Mouse (Mus musculus) hindbrain, embryonic 13.5 days (tissue): ENCODE data around the gene Grid1. TPM values are rescaled to one million over a fixed set of nuclear protein-coding genes. Genes with fewer than 3 reads are reported as not detected.
A peak's percentile ranks its signal among the peaks of the same experiment; 100 is the strongest.

Source experiments
- ATAC-seq: fragments of 200-750 bp; cut with Nextera tagmentation; 2 replicates; pipeline ENCODE4 v1.8.0; 2017; ENCODE audit warnings: moderate TSS enrichment; ENCODE audit not compliant: low FRiP score
- H3K27ac ChIP-seq: fragments of 300-500 bp; sonication (generic); 2 replicates; pipeline ENCODE4 v1.5.1; 2015; ENCODE audit warnings: inconsistent platforms, mild to moderate bottlenecking, moderate library complexity
- H3K27me3 ChIP-seq: fragments of 300-500 bp; sonication (generic); 2 replicates; pipeline ENCODE4 v1.6.1; 2015; ENCODE audit warnings: mild to moderate bottlenecking, inconsistent platforms
- H3K36me3 ChIP-seq: fragments of 300-500 bp; sonication (generic); 2 replicates; pipeline ENCODE4 v1.6.1; 2015; ENCODE audit warnings: mild to moderate bottlenecking, inconsistent platforms
- H3K4me1 ChIP-seq: fragments of 300-500 bp; sonication (generic); replicated peaks from 2 replicates; pipeline ENCODE4 v1.6.1; 2015; ENCODE audit warnings: inconsistent platforms
- H3K4me2 ChIP-seq: fragments of 300-500 bp; sonication (generic); 2 replicates; pipeline ENCODE4 v1.6.1; 2015; ENCODE audit warnings: inconsistent platforms, mild to moderate bottlenecking, moderate library complexity
- H3K4me3 ChIP-seq: fragments of 300-500 bp; sonication (generic); 2 replicates; pipeline ENCODE4 v1.5.1; 2015; ENCODE audit warnings: mild to moderate bottlenecking, inconsistent platforms
- H3K9ac ChIP-seq: fragments of 300-500 bp; sonication (generic); 2 replicates; pipeline ENCODE4 v1.6.1; 2015; ENCODE audit warnings: mild to moderate bottlenecking, inconsistent platforms
- H3K9me3 ChIP-seq: fragments of 300-500 bp; sonication (generic); 2 replicates; pipeline ENCODE4 v1.6.1; 2016; ENCODE audit warnings: inconsistent platforms
- WGBS: fragments of 180-500 bp; shearing (Covaris S2); methylation state at CpG from one replicate; pipeline ENCODE4 v1.1.7; 2015; 5-methylcytosine and 5-hydroxymethylcytosine counted together
- polyA plus RNA-seq: library from polyadenylated mRNA; unstranded; fragments of >200 nt; fragmentation: Nextera tagmentation; extraction: Ambion mirVana; gene quantifications from 2 replicates; pipeline ENCODE4 v1.2.1, GENCODE M21; 2015

Grid1 gene
- polyA plus RNA-seq, 1 experiment from 2014 or later = 3.5 TPM

GRCm38 (mm10) chr14:35453702-35454101, 633.8 kb downstream of the Grid1 start:
- Histone ChIP-seq H3K9ac (no peak overlapping the region), H3K4me1 (no peaks in the 10 kb centered on the region), H3K4me3 (no peak overlapping the region), H3K9me3 (no peaks in the 10 kb centered on the region), H3K4me2 (no peak overlapping the region), H3K27ac (no peak overlapping the region), H3K27me3 (no peaks in the 10 kb centered on the region), H3K36me3 (peaks cover 13% of the 10 kb centered on the region)
- no peak for ATAC-seq
- WGBS = 91% methylated on average over 7 of the region's 7 CpGs

DNA sequence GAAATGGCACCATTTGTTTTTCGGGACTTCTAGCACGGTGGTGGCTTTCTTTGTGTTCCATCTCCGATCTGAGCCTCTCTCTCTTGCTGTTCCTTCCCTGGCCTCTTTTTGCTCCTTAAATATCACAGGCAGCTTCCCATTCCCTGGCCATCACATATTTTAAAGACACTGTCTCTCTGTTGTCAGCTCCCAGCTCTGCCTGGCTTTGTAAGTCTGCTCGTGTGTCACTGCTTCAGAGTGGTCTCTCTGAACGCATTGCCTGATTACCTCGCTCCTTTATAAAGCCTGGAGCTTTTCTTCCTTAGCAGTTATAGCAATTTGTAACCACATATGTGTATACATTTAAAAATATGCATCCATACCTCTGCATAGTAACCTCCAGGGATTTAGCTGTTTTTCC, 648.3 kb downstream of the Grid1 start:
- H3K4me2 ChIP-seq = no peak overlapping the region
- H3K27ac ChIP-seq = peak overlapping the region; percentile 6; the same call in 1 of the 2 replicates
- no peak for ATAC-seq
- H3K4me1 ChIP-seq = no peaks in the 10 kb centered on the region
- no peak overlapping the region for H3K4me3 ChIP-seq
- H3K9me3 ChIP-seq = no peaks in the 10 kb centered on the region
- H3K9ac ChIP-seq = no peak overlapping the region
- H3K27me3 ChIP-seq = no peaks in the 10 kb centered on the region
- 67% methylated on average over 6 of the region's 6 CpGs for WGBS
- no peaks in the 10 kb centered on the region for H3K36me3 ChIP-seq

GRCm38 (mm10) chr14:35486017-35486416, 666.1 kb downstream of the Grid1 start:
- Histone ChIP-seq H3K9ac (no peak overlapping the region), H3K4me3 (no peak overlapping the region), H3K27ac (no peak overlapping the region), H3K27me3 (no peaks in the 10 kb centered on the region), H3K36me3 (no peaks in the 10 kb centered on the region), H3K9me3 (no peaks in the 10 kb centered on the region), H3K4me1 (no peaks in the 10 kb centered on the region), H3K4me2 (no peak overlapping the region)
- 86% methylated on average over 2 of the region's 2 CpGs for WGBS
- ATAC-seq = no peak

- Histone ChIP-seq H3K4me3 (no peak overlapping the region), H3K27ac (no peak overlapping the region), H3K9ac (no peak overlapping the region), H3K4me2 (no peak overlapping the region), H3K9me3 (no peaks in the 10 kb centered on the region), H3K27me3 (no peaks in the 10 kb centered on the region), H3K36me3 (no peaks in the 10 kb centered on the region), H3K4me1 (peaks cover 6% of the 10 kb centered on the region; the same call in 1 of the 2 replicates)
- 78% methylated on average over 5 of the region's 5 CpGs for WGBS
- no peak for ATAC-seq
Observed at GRCm38 (mm10) chr14:35502324-35502723, 682.4 kb downstream of the Grid1 start.

GRCm38 (mm10) chr14:35519402-35519801, 699.5 kb downstream of the Grid1 start:
- Histone ChIP-seq H3K36me3 (no peaks in the 10 kb centered on the region), H3K4me3 (no peak overlapping the region), H3K27me3 (no peaks in the 10 kb centered on the region), H3K4me2 (no peak overlapping the region), H3K9me3 (no peaks in the 10 kb centered on the region), H3K27ac (no peak overlapping the region), H3K9ac (no peak overlapping the region), H3K4me1 (no peaks in the 10 kb centered on the region)
- ATAC-seq = no peak

- 87% methylated on average over 3 of the region's 3 CpGs for WGBS
Observed at GRCm38 (mm10) chr14:35538835-35539234, 718.9 kb downstream of the Grid1 start.

DNA sequence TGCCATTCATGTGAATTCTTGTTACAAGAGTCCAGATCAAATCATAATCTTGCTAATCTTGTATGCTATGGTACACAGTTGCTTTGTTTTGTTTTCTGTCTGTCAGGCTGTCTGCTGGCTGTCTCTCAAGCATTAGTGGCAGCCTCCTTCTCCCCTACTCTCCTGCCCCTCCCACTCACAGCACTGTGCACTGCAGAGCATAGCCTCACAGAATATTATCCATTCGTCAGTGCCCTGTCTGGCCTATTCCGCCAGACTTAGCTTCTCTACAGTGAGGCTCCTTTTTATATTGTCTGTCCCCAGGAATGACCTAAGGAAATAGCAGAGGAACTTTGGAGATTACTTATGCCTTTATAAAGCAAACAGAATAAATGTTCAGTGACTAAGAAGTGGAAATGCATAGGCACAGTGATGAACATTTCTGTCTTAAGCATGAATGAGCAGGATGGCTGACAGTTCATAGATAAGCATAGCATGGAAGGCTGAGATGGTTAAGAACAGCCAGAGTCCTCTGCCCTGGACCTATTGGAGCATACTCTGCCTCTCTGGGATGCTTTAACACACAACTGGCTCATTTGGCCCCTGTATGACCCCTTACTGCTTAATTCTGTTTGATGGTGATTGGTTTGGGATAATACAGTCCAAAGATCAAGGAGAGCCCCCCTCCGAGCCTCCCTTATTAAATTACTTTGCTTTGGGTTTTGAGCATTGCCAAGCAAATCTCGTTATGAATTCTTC, 721.5 kb downstream of the Grid1 start:
- Histone ChIP-seq H3K9ac (0 out of 2 replicates have a peak overlapping the region, but pooled peaks have one; percentile 13), H3K36me3 (no peaks in the 10 kb centered on the region), H3K4me3 (no peak overlapping the region), H3K4me2 (no peak overlapping the region), H3K27ac (peak overlapping the region; percentile 42; the same call in 1 of the 2 replicates), H3K4me1 (peaks cover 5% of the 10 kb centered on the region; the same call in 1 of the 2 replicates), H3K9me3 (no peaks in the 10 kb centered on the region), H3K27me3 (no peaks in the 10 kb centered on the region)
- WGBS = 50% methylated on average over 4 of the region's 4 CpGs
- ATAC-seq = no peak

More at GRCm38 (mm10) chr14:35538835-35539234, 718.9 kb downstream of the Grid1 start:
- ATAC-seq = no peak
- H3K27me3 ChIP-seq = no peaks in the 10 kb centered on the region
- no peak overlapping the region for H3K4me3 ChIP-seq
- H3K4me2 ChIP-seq = no peak overlapping the region
- no peak overlapping the region for H3K27ac ChIP-seq
- no peaks in the 10 kb centered on the region for H3K9me3 ChIP-seq
- peaks cover 5% of the 10 kb centered on the region; the same call in 1 of the 2 replicates for H3K4me1 ChIP-seq
- H3K36me3 ChIP-seq = no peaks in the 10 kb centered on the region
- no peak overlapping the region for H3K9ac ChIP-seq

DNA sequence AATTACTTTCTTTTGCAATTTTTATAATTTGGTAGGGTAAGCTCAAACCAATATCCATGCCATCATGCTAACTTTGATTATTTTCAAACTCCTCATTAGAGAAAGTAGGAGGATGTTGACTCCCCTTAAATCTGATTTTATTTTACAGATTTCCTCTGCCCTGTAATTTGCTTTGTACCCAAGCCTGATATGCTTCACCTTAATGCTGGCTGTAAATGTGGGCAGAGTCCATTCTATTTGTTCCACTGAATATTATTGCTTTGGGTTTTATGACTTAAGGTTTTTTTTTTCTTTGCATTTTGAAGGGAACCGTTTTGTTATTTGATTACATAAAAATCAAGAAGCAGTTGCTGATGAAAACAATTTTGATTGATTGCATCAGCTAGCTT, 722.1 kb downstream of the Grid1 start:
- WGBS = 78% methylated on average over 1 of the region's 1 CpGs
- no peaks in the 10 kb centered on the region for H3K36me3 ChIP-seq
- ATAC-seq = no peak

GRCm38 (mm10) chr14:35554288-35554687, 734.4 kb downstream of the Grid1 start:
- no peaks in the 10 kb centered on the region for H3K4me1 ChIP-seq
- H3K4me3 ChIP-seq = no peak overlapping the region
- H3K36me3 ChIP-seq = no peaks in the 10 kb centered on the region
- H3K27ac ChIP-seq = no peak overlapping the region
- H3K9ac ChIP-seq = no peak overlapping the region
- H3K27me3 ChIP-seq = no peaks in the 10 kb centered on the region
- no peak for ATAC-seq
- no peaks in the 10 kb centered on the region for H3K9me3 ChIP-seq
- H3K4me2 ChIP-seq = no peak overlapping the region
- 87% methylated on average over 3 of the region's 3 CpGs for WGBS

More for the DNA sequence above, 722.1 kb downstream of the Grid1 start:
- peaks cover 5% of the 10 kb centered on the region; the same call in 1 of the 2 replicates for H3K4me1 ChIP-seq
- H3K4me2 ChIP-seq = no peak overlapping the region
- H3K9ac ChIP-seq = no peak overlapping the region
- H3K4me3 ChIP-seq = no peak overlapping the region
- no peaks in the 10 kb centered on the region for H3K27me3 ChIP-seq
- no peaks in the 10 kb centered on the region for H3K9me3 ChIP-seq
- no peak overlapping the region for H3K27ac ChIP-seq

GRCm38 (mm10) chr14:35561244-35561893, 741.5 kb downstream of the Grid1 start:
- no peak overlapping the region for H3K27ac ChIP-seq
- WGBS = 91% methylated on average over 3 of the region's 3 CpGs
- no peak overlapping the region for H3K4me2 ChIP-seq
- H3K9ac ChIP-seq = no peak overlapping the region
- H3K9me3 ChIP-seq = no peaks in the 10 kb centered on the region
- no peaks in the 10 kb centered on the region for H3K27me3 ChIP-seq
- H3K4me3 ChIP-seq = no peak overlapping the region
- no peak for ATAC-seq
- no peaks in the 10 kb centered on the region for H3K36me3 ChIP-seq
- H3K4me1 ChIP-seq = no peaks in the 10 kb centered on the region

DNA sequence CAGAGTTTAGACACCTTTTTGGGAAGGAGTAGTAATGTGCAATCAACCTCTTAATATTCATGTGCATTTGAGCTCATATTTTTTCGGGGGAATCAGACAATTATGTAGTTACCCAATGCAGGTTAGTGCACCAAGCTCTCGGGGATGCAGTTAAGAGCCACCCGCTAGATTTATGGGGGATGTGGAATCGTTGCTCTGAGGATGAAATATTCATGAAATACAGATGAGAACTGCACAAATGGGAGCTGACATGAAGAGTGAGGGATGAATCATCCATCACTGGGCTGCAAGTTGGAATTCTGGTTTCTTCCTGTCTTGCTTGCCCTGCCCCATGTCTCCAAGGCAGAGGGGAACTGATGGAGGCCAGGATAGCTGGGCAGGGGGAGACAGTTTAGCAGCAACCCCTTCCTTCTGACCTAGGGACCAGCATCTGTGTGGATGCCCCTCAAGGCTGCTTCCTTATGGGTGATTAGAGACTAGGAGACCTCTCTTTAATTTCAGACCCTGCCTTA, 753.1 kb downstream of the Grid1 start:
- Histone ChIP-seq H3K27ac (no peak overlapping the region), H3K9ac (no peak overlapping the region), H3K9me3 (no peaks in the 10 kb centered on the region), H3K27me3 (no peaks in the 10 kb centered on the region), H3K4me3 (no peak overlapping the region), H3K4me2 (no peak overlapping the region), H3K36me3 (no peaks in the 10 kb centered on the region), H3K4me1 (no peaks in the 10 kb centered on the region)
- 72% methylated on average over 4 of the region's 4 CpGs for WGBS
- no peak for ATAC-seq

- H3K27me3 ChIP-seq = no peaks in the 10 kb centered on the region
- no peaks in the 10 kb centered on the region for H3K4me1 ChIP-seq
- H3K4me2 ChIP-seq = no peak overlapping the region
- no peak overlapping the region for H3K4me3 ChIP-seq
- H3K9ac ChIP-seq = no peak overlapping the region
- H3K27ac ChIP-seq = no peak overlapping the region
- no peaks in the 10 kb centered on the region for H3K9me3 ChIP-seq
- H3K36me3 ChIP-seq = no peaks in the 10 kb centered on the region
- ATAC-seq = no peak
- 86% methylated on average over 2 of the region's 2 CpGs for WGBS
Observed at GRCm38 (mm10) chr14:35574489-35574888, 754.6 kb downstream of the Grid1 start.
